Mouse (Mus musculus) brain, embryonic 14.5 days (tissue): ENCODE results near the gene Paqr8.

Source experiments
- CTCF ChIP-seq: fragments of 200-500 bp; IDR thresholded peaks from 2 replicates; pipeline ENCODE4 v1.5.1; 2012; ENCODE audit warnings: inconsistent platforms, mild to moderate bottlenecking, moderate library complexity, borderline replicate concordance; ENCODE audit not compliant: insufficient read depth, insufficient read length; ENCODE audit errors: extremely low read depth
- POLR2A ChIP-seq: fragments of 200-500 bp; IDR thresholded peaks from 2 replicates; pipeline ENCODE4 v1.6.1; 2012; ENCODE audit warnings: mild to moderate bottlenecking, inconsistent platforms, borderline replicate concordance; ENCODE audit not compliant: poor library complexity, insufficient read depth, insufficient read length, severe bottlenecking; ENCODE audit errors: extremely low read depth

- TF ChIP-seq CTCF: no peak
- no peak for TF ChIP-seq POLR2A
Observed at GRCm38 (mm10) chr1:20914769-20915168, 24.4 kb downstream of the Paqr8 start.
